Mouse (Mus musculus) intestine, postnatal 0 days (tissue): ENCODE results near the gene Fastkd3. TPM values are rescaled to one million over a fixed set of nuclear protein-coding genes. Genes with fewer than 3 reads are reported as not detected.

Source experiments
- ATAC-seq: fragments of 200-750 bp; cut with Nextera tagmentation; 2 replicates; pipeline ENCODE4 v1.8.0; 2017; ENCODE audit warnings: mild to moderate bottlenecking, moderate TSS enrichment, moderate library complexity
- H3K27ac ChIP-seq: fragments of 300-500 bp; sonication (generic); 2 replicates; pipeline ENCODE4 v1.5.1; 2014; ENCODE audit warnings: mild to moderate bottlenecking, low read depth, low read length, moderate library complexity
- H3K27me3 ChIP-seq: fragments of 300-500 bp; sonication (generic); replicated peaks from 2 replicates; pipeline ENCODE4 v1.6.1; 2014; ENCODE audit warnings: low read length, mixed read lengths; ENCODE audit not compliant: control insufficient read depth, insufficient read depth
- H3K36me3 ChIP-seq: fragments of 300-500 bp; sonication (generic); 2 replicates; pipeline ENCODE4 v1.6.1; 2014; ENCODE audit warnings: mild to moderate bottlenecking, moderate library complexity; ENCODE audit not compliant: control insufficient read depth, insufficient read depth
- H3K4me1 ChIP-seq: fragments of 300-500 bp; sonication (generic); replicated peaks from 2 replicates; pipeline ENCODE4 v1.6.1; 2014; ENCODE audit warnings: antibody characterized with exemption, low read length, mixed read lengths; ENCODE audit not compliant: control insufficient read depth, insufficient read depth
- H3K4me2 ChIP-seq: fragments of 300-500 bp; sonication (generic); replicated peaks from 2 replicates; pipeline ENCODE4 v1.6.1; 2014; ENCODE audit warnings: low read depth, mild to moderate bottlenecking, moderate library complexity
- H3K4me3 ChIP-seq: fragments of 300-500 bp; sonication (generic); 2 replicates; pipeline ENCODE4 v1.5.1; 2014; ENCODE audit warnings: low read depth, low read length
- H3K9ac ChIP-seq: fragments of 300-500 bp; sonication (generic); 2 replicates; pipeline ENCODE4 v1.6.1; 2014; ENCODE audit warnings: mild to moderate bottlenecking, low read depth, low read length
- H3K9me3 ChIP-seq: fragments of 300-500 bp; sonication (generic); 2 replicates; pipeline ENCODE4 v1.6.1; 2016; ENCODE audit warnings: mixed run types; ENCODE audit not compliant: control insufficient read depth
- CTCF ChIP-seq: sonication (generic); IDR thresholded peaks from 2 replicates; pipeline ENCODE4 v1.5.1; 2016; ENCODE audit warnings: low read depth, mild to moderate bottlenecking, control low read depth, antibody characterized with exemption, moderate library complexity
- WGBS: fragments of 180-500 bp; shearing (Covaris S2); extraction: QIAGEN DNeasy Blood & Tissue Kit; methylation state at CpG from one replicate; pipeline ENCODE4 v1.1.7; 2014; 5-methylcytosine and 5-hydroxymethylcytosine counted together
- polyA plus RNA-seq: library from polyadenylated mRNA; unstranded; fragments of >200 nt; fragmentation: Nextera tagmentation; extraction: Ambion mirVana; gene quantifications from 2 replicates; pipeline ENCODE4 v1.2.1, GENCODE M21; 2015

The Fastkd3 gene
- polyA plus RNA-seq, 1 experiment from 2014 or later = 19.1 TPM

DNA sequence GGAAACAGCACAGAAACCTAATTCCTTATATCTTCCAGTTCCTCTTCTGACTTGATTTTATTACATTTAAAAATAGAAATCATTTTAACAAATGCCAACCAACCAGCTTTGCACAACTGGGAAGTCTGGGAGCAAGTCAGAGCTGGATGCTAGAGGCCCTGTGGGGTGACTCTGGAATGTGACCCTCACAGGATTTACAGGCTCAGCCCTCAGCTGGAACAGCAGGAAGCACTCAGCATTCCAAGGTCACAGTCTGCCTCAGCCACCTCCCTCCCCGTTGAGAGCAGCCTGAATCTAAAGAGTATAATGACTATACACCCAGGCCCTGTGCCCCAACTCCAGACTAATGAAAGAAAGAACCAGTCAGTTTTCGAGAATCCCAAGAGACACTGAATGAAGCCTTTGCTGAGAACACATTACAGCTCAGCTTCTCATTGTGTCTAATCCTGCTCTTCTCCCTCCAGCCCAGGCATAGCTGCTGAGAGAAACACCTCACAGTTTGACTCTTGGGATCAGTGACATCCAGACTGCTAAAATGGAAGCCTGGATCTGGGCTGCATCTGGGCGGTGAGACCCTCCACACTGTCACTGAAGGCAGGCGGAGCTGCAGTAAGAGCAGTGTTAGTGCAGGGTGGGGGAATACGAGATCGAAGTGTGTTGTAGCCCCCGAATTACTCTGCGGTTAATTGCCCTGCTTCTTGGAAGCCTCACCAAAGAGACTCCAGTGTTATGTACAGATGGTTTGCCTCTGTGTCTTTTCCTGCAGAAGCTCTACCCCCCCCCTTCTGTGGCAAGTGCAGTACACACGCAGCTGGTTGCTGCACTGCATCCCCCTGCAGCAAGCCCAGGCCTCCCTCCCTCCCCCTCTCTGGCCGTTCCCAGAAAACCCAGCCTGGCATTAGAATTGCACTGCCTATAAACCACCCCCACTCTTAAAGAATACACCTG is 8.8 kb upstream of the Fastkd3 start:
- ATAC-seq = peak; percentile 75
- 43% methylated on average over 10 of the region's 10 CpGs for WGBS
- no peak for TF ChIP-seq CTCF

DNA sequence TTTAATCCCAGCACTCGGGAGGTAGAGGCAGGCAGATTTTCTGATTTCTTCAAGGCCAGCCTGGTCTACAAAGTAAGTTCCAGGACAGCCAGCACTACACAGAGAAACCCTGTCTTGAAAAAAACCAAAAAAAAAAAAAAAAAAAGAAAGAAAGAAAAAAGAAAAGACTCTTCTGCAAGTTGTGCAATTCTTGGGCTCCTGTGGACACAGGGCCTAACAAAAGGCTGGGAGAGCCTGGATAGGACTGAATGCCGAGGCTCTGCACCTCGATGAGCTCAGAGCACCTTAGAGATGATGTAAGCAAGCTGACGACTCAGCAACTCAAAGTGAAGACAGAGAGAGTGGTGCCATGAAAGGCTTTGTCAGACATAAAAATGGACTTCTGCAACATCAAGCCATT is 7.6 kb upstream of the Fastkd3 start:
- no peaks in the 10 kb centered on the region for H3K27me3 ChIP-seq
- no peak overlapping the region for H3K27ac ChIP-seq
- H3K4me3 ChIP-seq = no peak overlapping the region
- 66% methylated on average over 4 of the region's 4 CpGs for WGBS
- no peak for ATAC-seq
- TF ChIP-seq CTCF = no peak
- H3K36me3 ChIP-seq = peaks cover 28% of the 10 kb centered on the region
- no peak overlapping the region for H3K4me2 ChIP-seq
- no peak overlapping the region for H3K9ac ChIP-seq
- H3K9me3 ChIP-seq = no peaks in the 10 kb centered on the region
- no peaks in the 10 kb centered on the region for H3K4me1 ChIP-seq

More for the DNA sequence above, 8.8 kb upstream of the Fastkd3 start:
- Histone ChIP-seq H3K4me2 (no peak overlapping the region), H3K27me3 (no peaks in the 10 kb centered on the region), H3K9ac (no peak overlapping the region), H3K4me3 (no peak overlapping the region), H3K36me3 (peaks cover 28% of the 10 kb centered on the region), H3K4me1 (no peaks in the 10 kb centered on the region), H3K27ac (no peak overlapping the region), H3K9me3 (no peaks in the 10 kb centered on the region)

DNA sequence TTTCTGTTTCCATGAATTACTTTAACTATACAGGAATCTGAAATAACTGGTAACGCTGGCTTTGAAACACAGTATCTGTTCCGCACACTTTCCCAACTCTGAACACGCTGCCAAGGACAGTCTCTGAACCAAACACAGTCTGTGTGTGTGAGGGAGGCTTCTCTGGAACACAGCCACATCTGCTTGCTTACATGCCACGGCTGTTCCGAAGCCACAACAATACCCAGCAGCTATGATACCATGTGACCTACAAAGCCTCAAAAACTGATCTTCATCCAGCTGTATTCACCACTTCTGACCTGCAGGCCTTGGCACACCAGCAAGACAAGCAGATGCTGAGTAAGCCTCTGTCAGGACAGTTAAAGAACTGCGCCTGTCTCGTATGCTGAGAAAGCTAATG is 4.1 kb upstream of the Fastkd3 start:
- Histone ChIP-seq H3K4me2 (no peak overlapping the region), H3K9me3 (no peaks in the 10 kb centered on the region), H3K36me3 (peaks cover 13% of the 10 kb centered on the region; the same call in 1 of the 2 replicates), H3K4me3 (no peak overlapping the region), H3K27ac (no peak overlapping the region), H3K4me1 (0 out of 2 replicates have a peak, but pooled peaks cover 3% of the 10 kb centered on the region), H3K27me3 (no peaks in the 10 kb centered on the region), H3K9ac (no peak overlapping the region)
- TF ChIP-seq CTCF = no peak
- no peak for ATAC-seq
- WGBS = 81% methylated on average over 7 of the region's 7 CpGs

DNA sequence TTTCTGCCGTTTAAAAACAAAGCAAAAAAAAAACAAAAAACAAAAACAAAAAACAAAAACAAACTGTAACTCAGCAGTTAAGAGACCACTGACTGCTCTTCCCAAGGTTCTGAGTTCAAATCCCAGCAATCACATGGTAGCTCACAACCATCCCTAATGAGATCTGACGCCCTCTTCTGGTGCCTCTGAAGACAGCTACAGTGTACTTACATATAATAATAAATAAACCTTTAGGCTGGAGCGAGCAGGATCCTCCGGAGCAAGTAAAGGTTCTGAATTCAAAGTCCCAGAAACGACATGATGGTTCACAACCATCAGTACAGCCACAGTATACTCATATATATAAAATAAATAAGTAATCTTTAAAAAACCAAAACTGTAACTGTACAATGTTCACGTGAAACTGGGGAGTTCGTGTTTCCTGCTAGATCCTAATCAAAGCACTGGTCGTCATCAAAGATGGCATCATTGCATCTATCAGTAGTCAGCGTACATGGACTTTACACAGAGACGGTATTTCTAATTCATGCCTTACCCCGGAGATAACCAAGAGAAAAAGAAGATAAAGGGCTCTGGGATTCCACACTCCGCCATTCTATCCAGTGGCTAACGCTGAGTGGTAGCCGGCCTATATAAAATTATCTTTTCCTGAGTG is 821 bp upstream of the Fastkd3 start:
- Histone ChIP-seq H3K4me3 (peak overlapping the region; percentile 91), H3K9ac (peak overlapping the region; percentile 66), H3K36me3 (peaks cover 33% of the 10 kb centered on the region), H3K9me3 (no peaks in the 10 kb centered on the region), H3K4me2 (peak overlapping the region; percentile 82), H3K4me1 (0 out of 2 replicates have a peak, but pooled peaks cover 5% of the 10 kb centered on the region), H3K27me3 (no peaks in the 10 kb centered on the region), H3K27ac (peak overlapping the region; percentile 85)
- peak; percentile 47 for TF ChIP-seq CTCF
- ATAC-seq = no peak; the same call in none of the 2 replicates
- WGBS = 17% methylated on average over 14 of the region's 14 CpGs

DNA sequence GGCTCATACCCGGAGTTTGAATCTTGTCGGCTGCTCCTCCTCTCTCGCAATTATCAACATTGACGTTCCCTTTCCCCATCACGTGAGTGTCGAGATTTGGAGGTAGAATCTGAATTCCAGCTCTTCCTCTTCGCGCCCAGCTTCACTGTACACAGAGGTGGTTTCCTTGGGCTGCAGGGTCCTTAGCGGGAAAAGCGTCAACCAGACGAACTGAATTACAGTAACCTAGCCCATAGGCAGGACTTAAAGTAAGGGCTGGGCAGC is 415 bp downstream of the Fastkd3 start:
- peak overlapping the region; percentile 66 for H3K9ac ChIP-seq
- ATAC-seq = peak; percentile 39
- under 1% methylated on average over 11 of the region's 11 CpGs for WGBS

DNA sequence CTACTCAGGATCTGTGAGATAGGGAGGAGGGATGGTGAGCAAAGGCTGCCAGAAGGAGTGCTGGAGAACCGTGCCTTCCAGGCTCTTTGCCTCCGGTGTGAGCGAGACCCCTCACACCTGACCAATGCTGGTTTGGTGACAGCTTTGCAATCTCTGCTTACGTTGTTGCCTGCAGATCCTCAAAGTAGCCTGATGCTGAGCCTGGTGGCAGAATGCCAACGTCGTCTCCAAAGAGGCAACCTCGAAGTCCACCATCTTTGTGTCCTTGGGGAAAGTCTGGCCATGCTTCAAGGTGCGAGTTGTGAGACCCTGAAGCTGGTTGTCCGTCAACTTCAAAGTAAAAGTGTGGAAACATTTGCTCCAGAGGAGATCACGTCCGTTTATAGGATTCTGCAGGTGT is 1.9 kb downstream of the Fastkd3 start:
- Histone ChIP-seq H3K9me3 (no peaks in the 10 kb centered on the region), H3K27ac (no peak overlapping the region), H3K4me2 (no peak overlapping the region), H3K36me3 (peaks cover 45% of the 10 kb centered on the region), H3K4me3 (no peak overlapping the region), H3K9ac (no peak overlapping the region), H3K27me3 (no peaks in the 10 kb centered on the region), H3K4me1 (0 out of 2 replicates have a peak, but pooled peaks cover 5% of the 10 kb centered on the region)
- WGBS = 92% methylated on average over 11 of the region's 11 CpGs
- TF ChIP-seq CTCF = no peak
- ATAC-seq = no peak

More for the DNA sequence above, 415 bp downstream of the Fastkd3 start:
- H3K4me3 ChIP-seq = peak overlapping the region; percentile 91
- peak overlapping the region; percentile 82 for H3K4me2 ChIP-seq
- H3K9me3 ChIP-seq = no peaks in the 10 kb centered on the region
- TF ChIP-seq CTCF = no peak
- peak overlapping the region; percentile 85 for H3K27ac ChIP-seq
- peaks cover 35% of the 10 kb centered on the region for H3K36me3 ChIP-seq
- H3K4me1 ChIP-seq = 0 out of 2 replicates have a peak, but pooled peaks cover 5% of the 10 kb centered on the region
- no peaks in the 10 kb centered on the region for H3K27me3 ChIP-seq
